17 mouse cellular contexts compared by ENCODE assay signal in the genomic region with DNA sequence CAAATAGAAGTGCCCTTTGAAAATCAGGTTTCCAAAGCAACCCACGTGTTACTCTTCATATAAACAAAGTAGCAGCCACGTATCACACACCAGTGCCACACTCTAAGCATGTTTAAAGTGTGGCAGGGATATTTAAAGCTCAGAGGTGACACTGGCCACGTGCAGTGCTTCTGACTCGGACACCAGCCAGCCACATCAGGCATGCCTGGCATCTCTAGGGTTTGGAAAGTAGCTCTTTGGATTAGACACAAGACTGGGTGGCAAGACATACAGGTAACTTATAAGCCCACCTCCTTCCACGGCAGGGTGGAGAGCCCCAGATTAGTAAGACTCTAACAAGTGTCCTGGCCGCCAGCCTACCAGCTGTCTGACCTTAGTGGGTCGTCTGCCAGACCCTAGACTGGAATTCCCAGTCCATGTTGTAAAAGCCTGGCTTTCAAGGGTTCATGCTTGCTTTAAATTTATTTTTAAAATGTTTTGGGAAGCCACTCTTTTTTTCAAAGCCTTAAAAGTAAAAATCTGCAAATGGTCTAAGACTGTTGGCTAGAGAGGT. TPM values are rescaled to one million over a fixed set of nuclear protein-coding genes. Genes with fewer than 3 reads are reported as not detected.
DNase-seq lines count a peak whose midpoint lies in the region; ATAC-seq and TF ChIP-seq lines count a peak whose summit lies in the region.
"Had no signal": no experiment of that assay in that cellular context is flagged by ENCODE, and none has a peak within 500 bp of the region (broad histone marks: within the 10 kb centered on the region; RNA-seq: fewer than 3 reads in every experiment).

No protein-coding gene starts in this region.

- H3K4me2 ChIP-seq in midbrain, embryonic 11.5 days = no peak overlapping the region
- H3K4me2 ChIP-seq in midbrain, embryonic 13.5 days (replicated peaks) = no peak overlapping the region
- H3K4me2 ChIP-seq in heart, embryonic 11.5 days = no peak overlapping the region
- H3K4me2 ChIP-seq in intestine, postnatal 0 days (replicated peaks; ENCODE audit: low read depth) = no peak overlapping the region
- H3K4me2 ChIP-seq: midbrain, embryonic 15.5 days had no signal

- no peak overlapping the region for H3K9ac ChIP-seq in midbrain, embryonic 11.5 days (ENCODE audit: low read length)
- H3K9ac ChIP-seq in midbrain, embryonic 13.5 days (replicated peaks) = no peak overlapping the region
- H3K9ac ChIP-seq in heart, embryonic 11.5 days (ENCODE audit: low read depth, low read length) = no peak overlapping the region
- H3K9ac ChIP-seq in intestine, postnatal 0 days (ENCODE audit: low read depth, low read length) = no peak overlapping the region
- H3K9ac ChIP-seq: midbrain, embryonic 15.5 days had no signal

- no peak overlapping the region for H3K4me3 ChIP-seq in midbrain, embryonic 11.5 days (ENCODE audit: low read depth, low read length)
- no peak overlapping the region for H3K4me3 ChIP-seq in midbrain, embryonic 13.5 days (replicated peaks)
- H3K4me3 ChIP-seq in heart, embryonic 11.5 days (ENCODE audit: low read depth, low read length) = no peak overlapping the region
- H3K4me3 ChIP-seq in intestine, postnatal 0 days (ENCODE audit: low read depth, low read length) = no peak overlapping the region
- H3K4me3 ChIP-seq: left cerebral cortex, adult 2 months; midbrain, embryonic 15.5 days had no signal

- 70% methylated on average over 7 of the region's 7 CpGs for WGBS in midbrain, embryonic 11.5 days
- WGBS in midbrain, embryonic 13.5 days = 76% methylated on average over 7 of the region's 7 CpGs
- 42% methylated on average over 7 of the region's 7 CpGs for WGBS in heart, embryonic 11.5 days (ENCODE audit: insufficient replicate concordance)
- 57% methylated on average over 7 of the region's 7 CpGs for WGBS in intestine, postnatal 0 days

- H3K9me3 ChIP-seq in midbrain, embryonic 11.5 days (ENCODE audit: control insufficient read depth, low read length) = no peaks in the 10 kb centered on the region
- H3K9me3 ChIP-seq in midbrain, embryonic 13.5 days = no peaks in the 10 kb centered on the region
- H3K9me3 ChIP-seq in heart, embryonic 11.5 days (replicated peaks; ENCODE audit: control insufficient read depth, low read length) = no peaks in the 10 kb centered on the region
- no peaks in the 10 kb centered on the region for H3K9me3 ChIP-seq in intestine, postnatal 0 days (ENCODE audit: control insufficient read depth)
- H3K9me3 ChIP-seq: midbrain, embryonic 15.5 days had no signal

- no peaks in the 10 kb centered on the region for H3K36me3 ChIP-seq in midbrain, embryonic 11.5 days (ENCODE audit: control insufficient read depth, insufficient read depth, low read length)
- H3K36me3 ChIP-seq in midbrain, embryonic 13.5 days = no peaks in the 10 kb centered on the region
- H3K36me3 ChIP-seq in heart, embryonic 11.5 days (ENCODE audit: control insufficient read depth, insufficient read depth, low read length) = no peaks in the 10 kb centered on the region
- H3K36me3 ChIP-seq in intestine, postnatal 0 days (ENCODE audit: control insufficient read depth, insufficient read depth) = no peaks in the 10 kb centered on the region
- H3K36me3 ChIP-seq: midbrain, embryonic 15.5 days had no signal

- H3K4me1 ChIP-seq in midbrain, embryonic 11.5 days (ENCODE audit: control insufficient read depth, insufficient read depth, low read length) = no peaks in the 10 kb centered on the region
- H3K4me1 ChIP-seq in midbrain, embryonic 13.5 days (replicated peaks) = peaks cover 5% of the 10 kb centered on the region
- H3K4me1 ChIP-seq in heart, embryonic 11.5 days (ENCODE audit: control insufficient read depth, insufficient read depth, low read length) = peaks cover 16% of the 10 kb centered on the region
- H3K4me1 ChIP-seq in intestine, postnatal 0 days (replicated peaks; ENCODE audit: control insufficient read depth, insufficient read depth, low read length) = no peaks in the 10 kb centered on the region
- H3K4me1 ChIP-seq: midbrain, embryonic 15.5 days had no signal

- H3K27ac ChIP-seq in midbrain, embryonic 11.5 days (ENCODE audit: low read depth, low read length) = no peak overlapping the region
- no peak overlapping the region for H3K27ac ChIP-seq in midbrain, embryonic 13.5 days
- H3K27ac ChIP-seq in heart, embryonic 11.5 days (ENCODE audit: low read depth, low read length) = no peak overlapping the region
- no peak overlapping the region for H3K27ac ChIP-seq in intestine, postnatal 0 days (ENCODE audit: low read depth, low read length)
- H3K27ac ChIP-seq: hindbrain, postnatal 0 days; left cerebral cortex, adult 2 months; midbrain, embryonic 15.5 days had no signal

- TF ChIP-seq CTCF in intestine, postnatal 0 days (IDR thresholded peaks at IDR 0.05; ENCODE audit: low read depth) = no peak

- ATAC-seq in midbrain, embryonic 11.5 days (ENCODE audit: low FRiP score) = no peak
- ATAC-seq in midbrain, embryonic 13.5 days = no peak
- 0 out of 2 replicates have a peak, but pooled peaks have one; percentile 11 for ATAC-seq in heart, embryonic 11.5 days (replicated peaks; ENCODE audit: insufficient number of reproducible peaks, low FRiP score, low TSS enrichment)
- ATAC-seq in intestine, postnatal 0 days = no peak
- ATAC-seq: forebrain, embryonic 14.5 days; hindbrain, postnatal 0 days; midbrain, embryonic 15.5 days had no signal

- no peaks in the 10 kb centered on the region for H3K27me3 ChIP-seq in midbrain, embryonic 11.5 days (ENCODE audit: control insufficient read depth, insufficient read depth, low read length)
- no peaks in the 10 kb centered on the region for H3K27me3 ChIP-seq in midbrain, embryonic 13.5 days
- no peaks in the 10 kb centered on the region for H3K27me3 ChIP-seq in heart, embryonic 11.5 days (ENCODE audit: control insufficient read depth, insufficient read depth, low read length)
- H3K27me3 ChIP-seq in intestine, postnatal 0 days (replicated peaks; ENCODE audit: control insufficient read depth, insufficient read depth, low read length) = no peaks in the 10 kb centered on the region
- H3K27me3 ChIP-seq: midbrain, embryonic 15.5 days had no signal

- DNase-seq in midbrain, embryonic 11.5 days (ENCODE audit: low spot score, missing footprints) = peak; percentile 56
- DNase-seq in heart, postnatal 4 days = peak; percentile 52
- no peak for DNase-seq in urinary bladder, postnatal 36 days (ENCODE audit: low spot score in 2 of 2)
- DNase-seq in layer of hippocampus, postnatal 14 days (ENCODE audit: low spot score in 2 of 2) = no peak
- DNase-seq: adrenal gland, postnatal 36 days; cerebellum, adult 9-11 months; right cerebral cortex, postnatal 25 days; thymus, adult 18-20 months had no signal

RNA-seq across cellular contexts. Expression of gene Gsto2, which starts 19.9 kb away (rescaled TPM):
- polyA plus RNA-seq in midbrain, embryonic 11.5 days (2014; fragmentation: Nextera tagmentation; extraction: Ambion mirVana) = 1.4 and 1.8 TPM in 2 replicates
- polyA plus RNA-seq in midbrain, embryonic 13.5 days (2015; fragmentation: Nextera tagmentation; extraction: Ambion mirVana) = 1.2 and 1.5 TPM in 2 replicates
- polyA plus RNA-seq in heart, embryonic 11.5 days (2014; fragmentation: Nextera tagmentation; extraction: Ambion mirVana) = 0.82 and 1.3 TPM in 2 replicates
- total RNA-seq in heart, postnatal 4 days (2021) = 1 to 10 TPM; 1.5 to 1.8 TPM
- polyA plus RNA-seq in intestine, postnatal 0 days (2015; fragmentation: Nextera tagmentation; extraction: Ambion mirVana) = 0.95 and 0.98 TPM in 2 replicates
- 1 to 10 TPM; 1.8 to 3.0 TPM for total RNA-seq in layer of hippocampus, postnatal 14 days (2021)

RNA-seq across cellular contexts. Expression of gene Gsto1, which starts 30.5 kb away (rescaled TPM):
- polyA plus RNA-seq in midbrain, embryonic 11.5 days (2014; fragmentation: Nextera tagmentation; extraction: Ambion mirVana) = 78.9 and 81.1 TPM in 2 replicates
- 89.1 and 98.3 TPM in 2 replicates for polyA plus RNA-seq in midbrain, embryonic 13.5 days (2015; fragmentation: Nextera tagmentation; extraction: Ambion mirVana)
- polyA plus RNA-seq in heart, embryonic 11.5 days (2014; fragmentation: Nextera tagmentation; extraction: Ambion mirVana) = 82.6 and 84.0 TPM in 2 replicates
- total RNA-seq in heart, postnatal 4 days (2021) = 10 to 100 TPM; 68.9 to 69.7 TPM
- 742 and 817 TPM in 2 replicates for polyA plus RNA-seq in intestine, postnatal 0 days (2015; fragmentation: Nextera tagmentation; extraction: Ambion mirVana)
- total RNA-seq in layer of hippocampus, postnatal 14 days (2021) = 10 to 100 TPM; 74.0 to 77.7 TPM

RNA-seq across cellular contexts. Expression of gene Cfap43, which starts 33.8 kb away (rescaled TPM):
- 0.05 and 0.07 TPM in 2 replicates for polyA plus RNA-seq in midbrain, embryonic 11.5 days (2014; fragmentation: Nextera tagmentation; extraction: Ambion mirVana)
- 0.24 and 0.36 TPM in 2 replicates for polyA plus RNA-seq in midbrain, embryonic 13.5 days (2015; fragmentation: Nextera tagmentation; extraction: Ambion mirVana)
- 0.08 TPM in 1 of 2 replicates, not detected in the other for polyA plus RNA-seq in heart, embryonic 11.5 days (2014; fragmentation: Nextera tagmentation; extraction: Ambion mirVana)
- total RNA-seq in heart, postnatal 4 days (2021) = not detected
- polyA plus RNA-seq in intestine, postnatal 0 days (2015; fragmentation: Nextera tagmentation; extraction: Ambion mirVana) = 0.16 and 0.22 TPM in 2 replicates
- total RNA-seq in layer of hippocampus, postnatal 14 days (2021) = 1 to 10 TPM; 1.5 to 4.8 TPM
- total RNA-seq: adrenal gland, postnatal 36 days; liver, adult 2 months had no signal
- polyA plus RNA-seq: liver, adult 2 months had no signal

RNA-seq across cellular contexts. Expression of gene Itprip, which starts 33.8 kb away (rescaled TPM):
- polyA plus RNA-seq in midbrain, embryonic 11.5 days (2014; fragmentation: Nextera tagmentation; extraction: Ambion mirVana) = 11.8 and 13.2 TPM in 2 replicates
- polyA plus RNA-seq in midbrain, embryonic 13.5 days (2015; fragmentation: Nextera tagmentation; extraction: Ambion mirVana) = 8.5 and 9.2 TPM in 2 replicates
- polyA plus RNA-seq in heart, embryonic 11.5 days (2014; fragmentation: Nextera tagmentation; extraction: Ambion mirVana) = 13.2 and 16.9 TPM in 2 replicates
- 10 to 100 TPM; 21.6 TPM for total RNA-seq in heart, postnatal 4 days (2021)
- polyA plus RNA-seq in intestine, postnatal 0 days (2015; fragmentation: Nextera tagmentation; extraction: Ambion mirVana) = 2.6 and 2.7 TPM in 2 replicates
- total RNA-seq in layer of hippocampus, postnatal 14 days (2021) = 1 to 10 TPM; 1.7 to 1.9 TPM

RNA-seq across cellular contexts. Expression of gene Cfap58, which starts 52.2 kb away (rescaled TPM):
- 0.14 and 0.20 TPM in 2 replicates for polyA plus RNA-seq in midbrain, embryonic 11.5 days (2014; fragmentation: Nextera tagmentation; extraction: Ambion mirVana)
- polyA plus RNA-seq in midbrain, embryonic 13.5 days (2015; fragmentation: Nextera tagmentation; extraction: Ambion mirVana) = 0.32 and 0.48 TPM in 2 replicates
- polyA plus RNA-seq in heart, embryonic 11.5 days (2014; fragmentation: Nextera tagmentation; extraction: Ambion mirVana) = 0.16 and 0.18 TPM in 2 replicates
- total RNA-seq in heart, postnatal 4 days (2021) = 1 to 10 TPM; 2.2 to 2.3 TPM
- polyA plus RNA-seq in intestine, postnatal 0 days (2015; fragmentation: Nextera tagmentation; extraction: Ambion mirVana) = not detected in 2 replicates
- under 1 TPM; 0.29 to 0.55 TPM for total RNA-seq in layer of hippocampus, postnatal 14 days (2021)
- total RNA-seq: liver, adult 2 months had no signal
- polyA plus RNA-seq: kidney, embryonic 14.5 days; liver, adult 2 months had no signal

Comparison
In these comparisons a context has a peak if more than half of its experiments do, and no peak if none do; other contexts are left out.
1. DNase-seq: peak in midbrain, embryonic 11.5 days (single experiment) and heart, postnatal 4 days (single experiment); none in urinary bladder, postnatal 36 days (0 of 2) and layer of hippocampus, postnatal 14 days (0 of 2).